Mouse (Mus musculus): ENCODE data around the gene Bcl7a.

Gene Bcl7a

DNA sequence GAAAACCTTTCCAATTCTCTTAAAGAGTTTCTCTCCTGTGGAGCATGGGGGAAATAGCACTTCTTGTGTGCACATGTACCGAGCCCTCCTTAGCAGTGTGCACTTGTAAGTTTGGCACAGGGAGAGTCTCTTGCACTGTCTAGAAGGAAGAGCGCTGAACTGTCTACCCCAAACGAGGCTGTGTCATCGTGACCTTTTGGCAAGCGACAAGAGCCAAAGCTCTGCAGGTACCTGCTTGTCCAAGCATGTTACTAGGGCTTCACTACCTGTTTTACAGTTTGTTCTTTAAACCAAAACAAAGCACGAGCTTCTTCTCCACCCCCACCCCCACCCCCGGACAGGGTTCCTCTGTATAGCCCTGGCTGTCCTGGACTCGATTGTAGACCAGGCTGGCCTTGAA is 15.9 kb upstream of the Bcl7a start:
- no peak for DNase-seq (ENCODE audit: low read depth, low spot score)

GRCm38 (mm10) chr5:123333566-123333965 is 10.1 kb upstream of the Bcl7a start:
- no peak for DNase-seq (ENCODE audit: low read depth, low spot score)

- no peak for DNase-seq (ENCODE audit: low read depth, low spot score)
These were observed 7.3 kb upstream of the Bcl7a start for GRCm38 (mm10) chr5:123336205-123336961.

DNA sequence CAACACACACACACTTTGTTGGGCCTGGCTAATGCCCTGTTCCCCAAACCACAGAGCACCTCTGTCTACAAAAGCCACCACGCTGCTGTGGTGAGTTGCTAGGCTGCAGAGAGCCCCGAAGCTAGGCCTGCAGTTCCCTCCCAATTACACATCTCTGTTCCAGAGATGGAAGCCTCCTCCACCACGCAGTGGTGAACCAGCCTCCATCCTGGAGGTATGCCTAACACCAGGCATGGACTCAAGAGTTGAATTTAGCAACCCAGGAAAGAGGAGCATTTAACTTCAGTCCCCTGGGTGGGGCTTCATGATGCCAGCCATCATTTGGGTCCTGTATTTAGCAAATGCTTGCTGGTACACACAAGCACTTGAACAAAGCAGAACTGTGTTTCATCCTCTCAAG is 5.2 kb upstream of the Bcl7a start:
- no peak for DNase-seq (ENCODE audit: low read depth, low spot score)

DNA sequence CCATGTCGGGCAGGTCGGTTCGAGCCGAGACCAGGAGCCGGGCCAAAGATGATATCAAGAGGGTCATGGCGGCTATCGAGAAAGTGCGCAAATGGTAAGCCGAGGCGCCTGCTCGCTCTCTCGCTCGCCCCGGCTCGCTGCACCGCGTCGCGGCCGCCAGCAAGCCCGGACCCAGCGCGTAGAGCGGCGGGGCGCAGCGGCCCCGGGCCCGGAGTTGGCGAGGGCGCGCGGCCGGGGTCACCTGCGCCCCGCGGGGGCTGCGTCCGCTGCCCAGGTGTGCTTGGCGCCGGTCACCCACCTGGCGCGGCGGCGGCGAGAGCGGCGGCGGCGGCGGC is 961 bp downstream of the Bcl7a start:
- DNase-seq (ENCODE audit: low read depth, low spot score), result no peak

GRCm38 (mm10) chr5:123344963-123345852 is 1.6 kb downstream of the Bcl7a start:
- DNase-seq (ENCODE audit: low read depth, low spot score), result peak; percentile 12

GRCm38 (mm10) chr5:123345853-123346654 is 2.4 kb downstream of the Bcl7a start:
- no peak for DNase-seq (ENCODE audit: low read depth, low spot score)

- no peak for DNase-seq (ENCODE audit: low read depth, low spot score)
These were observed 3.2 kb downstream of the Bcl7a start for GRCm38 (mm10) chr5:123346701-123347270.

GRCm38 (mm10) chr5:123347985-123348384 is 4.4 kb downstream of the Bcl7a start:
- no peak for DNase-seq (ENCODE audit: low read depth, low spot score)

DNA sequence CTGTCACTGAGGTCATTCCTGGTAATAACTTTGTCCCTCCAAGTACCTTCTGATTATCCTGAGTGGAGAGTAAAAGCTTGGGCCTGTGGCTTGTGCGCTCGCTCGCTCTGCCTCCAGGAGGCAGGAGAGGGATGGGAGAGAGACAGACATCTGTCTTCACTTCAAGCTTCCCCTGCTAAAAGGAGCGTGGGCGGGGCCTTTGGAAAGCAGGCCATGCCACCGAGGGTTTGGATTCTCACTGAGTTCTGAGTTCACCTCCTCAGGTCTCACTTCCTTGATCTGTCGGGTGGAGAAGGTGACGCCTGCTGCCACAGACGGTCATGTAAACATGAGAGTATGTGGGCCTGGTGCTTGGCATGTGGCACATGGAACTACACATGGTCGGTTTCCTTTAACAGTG is 6.8 kb downstream of the Bcl7a start:
- DNase-seq (ENCODE audit: low read depth, low spot score), result no peak

- no peak for DNase-seq (ENCODE audit: low read depth, low spot score)
These were observed 12.3 kb downstream of the Bcl7a start for GRCm38 (mm10) chr5:123355918-123356317.

- no peak for DNase-seq (ENCODE audit: low read depth, low spot score)
These were observed 13.6 kb downstream of the Bcl7a start for GRCm38 (mm10) chr5:123357253-123357652.

DNA sequence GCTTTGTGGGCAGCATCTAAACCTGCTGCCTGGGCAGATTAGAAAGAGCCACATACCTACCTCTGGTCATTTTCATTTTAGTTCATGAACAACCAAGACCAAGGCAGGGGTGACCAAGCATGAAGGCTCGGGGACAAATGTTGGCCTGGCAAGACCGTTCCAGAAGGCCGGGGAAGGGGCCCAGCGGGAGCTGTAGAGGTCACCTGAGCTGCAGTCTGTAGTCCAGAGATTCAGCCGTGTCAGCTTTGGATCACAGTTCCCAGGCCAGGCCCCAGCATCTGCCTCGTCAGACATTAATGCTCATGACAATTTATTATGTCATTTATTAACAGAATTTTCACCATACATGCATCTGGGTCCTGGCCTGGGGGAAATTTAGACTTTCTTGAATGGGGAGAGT is 15.8 kb downstream of the Bcl7a start:
- DNase-seq (ENCODE audit: low read depth, low spot score), result no peak

GRCm38 (mm10) chr5:123362911-123363310 is 19.3 kb downstream of the Bcl7a start:
- DNase-seq (ENCODE audit: low read depth, low spot score), result no peak

GRCm38 (mm10) chr5:123364302-123364971 is 20.8 kb downstream of the Bcl7a start:
- no peak for DNase-seq (ENCODE audit: low read depth, low spot score)

DNA sequence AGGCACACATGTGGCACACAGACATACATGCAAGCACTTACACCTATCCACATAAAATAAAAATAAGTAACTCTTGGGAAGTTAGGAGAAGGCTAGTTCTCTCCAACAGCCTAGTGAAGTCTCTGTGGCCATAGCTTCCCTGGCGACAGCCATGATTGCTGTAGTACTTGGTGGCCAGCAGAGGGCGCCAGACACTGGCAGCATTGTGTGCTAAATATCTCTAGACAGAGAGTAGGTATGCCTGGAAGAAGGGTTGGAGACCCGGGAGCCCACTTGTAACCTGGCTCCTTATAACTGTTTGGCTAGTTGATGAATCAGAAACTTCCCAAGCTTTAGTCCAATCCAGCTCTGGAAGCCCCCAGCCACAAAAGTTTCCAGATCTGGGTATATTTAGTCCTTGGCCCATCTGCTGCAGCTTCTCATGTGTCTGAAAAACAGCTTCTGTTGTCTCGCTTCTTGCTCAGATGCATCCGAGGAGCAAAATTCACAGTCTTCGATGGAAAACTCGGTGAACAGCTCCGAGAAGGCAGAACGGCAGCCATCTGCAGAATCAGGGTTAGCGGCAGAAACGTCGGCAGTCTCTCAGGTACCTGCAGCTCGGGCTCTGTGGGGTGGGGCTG is 25.3 kb downstream of the Bcl7a start:
- DNase-seq (ENCODE audit: low read depth, low spot score), result no peak

GRCm38 (mm10) chr5:123370049-123370448 is 26.4 kb downstream of the Bcl7a start:
- DNase-seq (ENCODE audit: low read depth, low spot score), result no peak

GRCm38 (mm10) chr5:123375262-123375661 is 31.6 kb downstream of the Bcl7a start:
- no peak for DNase-seq (ENCODE audit: low read depth, low spot score)

DNA sequence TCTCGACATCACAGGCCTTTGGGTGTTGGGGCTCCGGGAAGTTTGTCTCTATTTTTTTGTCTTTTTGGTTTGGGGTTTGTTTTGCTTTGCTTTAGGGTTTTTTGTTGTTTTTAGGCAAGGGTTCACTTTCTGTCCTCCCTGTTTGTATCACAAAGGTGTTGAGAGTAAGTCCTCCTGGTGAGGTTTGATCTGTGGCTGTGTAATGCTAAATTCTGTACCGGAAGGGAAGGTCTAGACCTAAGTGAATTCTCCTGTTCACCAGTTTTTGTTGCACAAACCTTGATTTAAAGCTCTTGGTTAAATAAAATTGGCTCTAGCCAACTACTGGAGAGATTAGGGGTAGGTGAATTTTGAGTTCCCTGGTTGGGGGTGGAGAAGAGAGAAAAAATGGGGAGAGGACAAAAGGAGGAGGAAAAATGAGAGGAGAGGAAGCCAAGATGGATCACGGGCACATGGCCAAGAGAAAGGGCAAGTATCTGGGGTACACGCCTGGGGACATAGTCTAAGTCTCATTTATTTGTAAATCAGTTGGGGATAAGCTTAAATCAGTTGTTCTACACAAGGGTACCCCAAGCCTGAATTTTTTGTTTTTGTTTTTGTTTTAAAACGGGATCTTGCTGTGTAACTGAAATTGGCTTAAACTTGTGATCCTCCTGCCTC is 32.3 kb downstream of the Bcl7a start:
- no peak for DNase-seq (ENCODE audit: low read depth, low spot score)

DNA sequence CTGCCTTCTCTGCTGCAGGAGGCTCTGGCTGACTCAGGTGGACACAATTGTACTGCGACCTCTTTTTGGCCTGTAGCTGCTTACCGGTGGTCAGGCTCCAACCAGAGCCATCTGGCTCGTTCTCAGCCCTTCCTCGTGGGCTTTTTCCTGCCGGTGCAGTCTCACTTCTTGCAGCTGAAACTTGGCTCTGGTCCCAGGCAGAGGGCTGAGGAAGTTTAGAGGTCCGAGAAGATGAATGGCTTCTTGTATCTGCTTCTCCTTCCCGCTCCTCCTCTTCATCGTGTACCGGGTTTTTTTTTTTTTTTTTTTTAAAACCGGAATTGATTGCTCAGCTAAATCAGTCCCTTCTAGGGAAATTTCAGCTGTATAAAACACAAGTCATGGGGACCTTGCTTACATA is 32.9 kb downstream of the Bcl7a start:
- DNase-seq (ENCODE audit: low read depth, low spot score), result no peak

Measured in c-Kit-negative CD71-positive TER-119-positive erythroid progenitor cells, embryonic 14.5 days (primary cell).